Mouse (Mus musculus) liver, adult 2 months (tissue): ENCODE results near the gene Pi4kb.

ENCODE experiments used
- CTCF ChIP-seq: fragments of 200-500 bp; IDR thresholded peaks from 2 replicates; pipeline ENCODE4 v1.5.1; 2011; ENCODE audit warnings: low read depth, low read length, control low read depth
- POLR2A ChIP-seq: fragments of 200-500 bp; IDR thresholded peaks from 2 replicates; pipeline ENCODE4 v1.6.1; 2011; ENCODE audit warnings: low read length, control low read depth; ENCODE audit not compliant: insufficient read depth; ENCODE audit errors: extremely low read depth

- TF ChIP-seq CTCF (no peak), POLR2A (no peak)
These were observed 14.7 kb upstream of the Pi4kb start for GRCm38 (mm10) chr3:94959871-94960270.
